Mouse (Mus musculus) T-cell, adult 2 months (primary cell): Measurements from ENCODE around the gene Mgat2.

Experiments
- DNase-seq: peaks from one replicate; pipeline ENCODE4 v3.0.0; 2022; ENCODE audit warnings: low spot score

The Mgat2 gene

GRCm38 (mm10) chr12:69213186-69213777, 29.3 kb downstream of the Mgat2 start:
- DNase-seq: no peak

- no peak for DNase-seq
Measured at GRCm38 (mm10) chr12:69214393-69214792, 30.4 kb downstream of the Mgat2 start.

- no peak for DNase-seq
Measured at GRCm38 (mm10) chr12:69215000-69215785, 31.2 kb downstream of the Mgat2 start.

- DNase-seq: no peak
Measured at GRCm38 (mm10) chr12:69216587-69216986, 32.6 kb downstream of the Mgat2 start.

GRCm38 (mm10) chr12:69220613-69221277, 36.8 kb downstream of the Mgat2 start:
- DNase-seq: no peak

GRCm38 (mm10) chr12:69227776-69228466, 44.0 kb downstream of the Mgat2 start, which contains the start of gene Pole2:
TSS of gene Pole2 (minus strand) at chr12:69228195.
- DNase-seq: peak; percentile 80

GRCm38 (mm10) chr12:69229251-69229650, 45.3 kb downstream of the Mgat2 start:
- peak; percentile 73 for DNase-seq

GRCm38 (mm10) chr12:69235782-69236181, 51.8 kb downstream of the Mgat2 start:
- DNase-seq: no peak
